Mouse (Mus musculus) CH12.LX (cell line): Measurements from ENCODE around the gene Mdc1.
"Not testable (repeated sequence)": the region's sequence is repeated elsewhere in the genome, so short reads cannot be mapped to it uniquely, and the experiment has no call there.

Experiments used
- CTCF ChIP-seq, 2 experiments: IDR thresholded peaks in 1 of 2; conservative IDR thresholded peaks in 1 of 2; 2 replicates each; pipeline ENCODE4 v1.5.1; 2011 to 2012; ENCODE audit warnings: low read depth in 2 of 2, low read length in 2 of 2, improper control_type of control experiment in 1 of 2, inconsistent platforms in 1 of 2, mild to moderate bottlenecking in 1 of 2, moderate library complexity in 1 of 2
- USF1 ChIP-seq: IDR thresholded peaks from 2 replicates; pipeline ENCODE4 v1.6.1; 2014; ENCODE audit warnings: low read depth, mild to moderate bottlenecking, inconsistent platforms, low read length, improper control_type of control experiment

DNA sequence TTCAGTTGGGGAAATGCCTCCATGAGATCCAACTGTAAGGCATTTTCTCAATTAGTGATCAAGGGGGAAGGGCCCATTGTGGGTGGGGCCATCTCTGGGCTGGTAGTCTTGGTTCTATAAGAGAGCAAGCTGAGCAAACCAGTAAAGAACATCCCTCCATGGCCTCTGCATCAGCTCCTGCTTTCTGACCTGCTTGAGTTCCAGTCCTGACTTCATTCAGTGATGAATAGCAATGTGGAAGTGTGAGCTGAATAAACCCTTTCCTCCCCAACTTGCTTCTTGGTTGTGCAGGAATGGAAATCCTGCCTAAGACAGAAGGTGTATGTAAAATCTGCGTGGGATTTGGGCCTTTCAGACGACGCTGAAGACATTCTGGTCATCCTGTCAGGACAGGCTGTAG is 2.3 kb upstream of the Mdc1 start:
- TF ChIP-seq USF1; CTCF (conservative IDR thresholded peaks at IDR 0.05 in 1 of 2, IDR thresholded peaks at IDR 0.05 in 1 of 2; ENCODE audit: low read depth in 2 of 2, low read length in 2 of 2): not testable (repeated sequence)
